Mouse (Mus musculus) cerebellum, adult 2 months (tissue): Measurements from ENCODE around the gene Lrrc41.

ENCODE experiments used
- CTCF ChIP-seq: fragments of 200-500 bp; IDR thresholded peaks from 2 replicates; pipeline ENCODE4 v1.5.1; 2011; ENCODE audit warnings: low read depth, mild to moderate bottlenecking, control low read depth, low read length, moderate library complexity, borderline replicate concordance; ENCODE audit not compliant: insufficient read depth
- POLR2A ChIP-seq: fragments of 200-500 bp; IDR thresholded peaks from 2 replicates; pipeline ENCODE4 v1.6.1; 2011; ENCODE audit warnings: low read length, control low read depth, borderline replicate concordance; ENCODE audit not compliant: insufficient read depth

GRCm38 (mm10) chr4:116111486-116111885 lies 36.4 kb downstream of the Lrrc41 start:
- TF ChIP-seq POLR2A = no peak
- no peak for TF ChIP-seq CTCF
